Mouse (Mus musculus) midbrain, embryonic 11.5 days (tissue): ENCODE data around the gene Ccr7. TPM values are rescaled to one million over a fixed set of nuclear protein-coding genes. Genes with fewer than 3 reads are reported as not detected.

Experiments
- ATAC-seq: fragments of 200-750 bp; cut with Nextera tagmentation; 2 replicates; pipeline ENCODE4 v1.8.0; 2017; ENCODE audit warnings: moderate TSS enrichment, moderate library complexity; ENCODE audit not compliant: low FRiP score
- DNase-seq: peaks from one replicate; pipeline ENCODE4 v3.0.0; 2015; ENCODE audit warnings: low spot score; ENCODE audit errors: missing footprints
- H3K27ac ChIP-seq: fragments of 300-500 bp; sonication (generic); 2 replicates; pipeline ENCODE4 v1.5.1; 2014; ENCODE audit warnings: low read depth, low read length
- H3K27me3 ChIP-seq: fragments of 300-500 bp; sonication (generic); 2 replicates; pipeline ENCODE4 v1.6.1; 2014; ENCODE audit warnings: mild to moderate bottlenecking, low read length, moderate library complexity, mixed read lengths; ENCODE audit not compliant: control insufficient read depth, insufficient read depth
- H3K36me3 ChIP-seq: fragments of 300-500 bp; sonication (generic); 2 replicates; pipeline ENCODE4 v1.6.1; 2014; ENCODE audit warnings: mild to moderate bottlenecking, low read length, moderate library complexity, mixed read lengths; ENCODE audit not compliant: control insufficient read depth, insufficient read depth
- H3K4me1 ChIP-seq: fragments of 300-500 bp; sonication (generic); 2 replicates; pipeline ENCODE4 v1.6.1; 2014; ENCODE audit warnings: low read length; ENCODE audit not compliant: control insufficient read depth, insufficient read depth
- H3K4me2 ChIP-seq: fragments of 300-500 bp; sonication (generic); 2 replicates; pipeline ENCODE4 v1.6.1; 2014; ENCODE audit warnings: mild to moderate bottlenecking, moderate library complexity
- H3K4me3 ChIP-seq: fragments of 300-500 bp; sonication (generic); 2 replicates; pipeline ENCODE4 v1.5.1; 2014; ENCODE audit warnings: low read depth, low read length
- H3K9ac ChIP-seq: fragments of 300-500 bp; sonication (generic); 2 replicates; pipeline ENCODE4 v1.6.1; 2014; ENCODE audit warnings: low read length
- H3K9me3 ChIP-seq: fragments of 300-500 bp; sonication (generic); 2 replicates; pipeline ENCODE4 v1.6.1; 2016; ENCODE audit warnings: low read length; ENCODE audit not compliant: control insufficient read depth
- WGBS: fragments of 180-500 bp; shearing (Covaris S2); extraction: QIAGEN DNeasy Blood & Tissue Kit; methylation state at CpG from one replicate; pipeline ENCODE4 v1.1.7; 2014; 5-methylcytosine and 5-hydroxymethylcytosine counted together
- polyA plus RNA-seq: library from polyadenylated mRNA; unstranded; fragments of >200 nt; fragmentation: Nextera tagmentation; extraction: Ambion mirVana; gene quantifications from 2 replicates; pipeline ENCODE4 v1.2.1, GENCODE M21; 2014

Ccr7 gene
- polyA plus RNA-seq, 1 experiment from 2014 or later = not detected

DNA sequence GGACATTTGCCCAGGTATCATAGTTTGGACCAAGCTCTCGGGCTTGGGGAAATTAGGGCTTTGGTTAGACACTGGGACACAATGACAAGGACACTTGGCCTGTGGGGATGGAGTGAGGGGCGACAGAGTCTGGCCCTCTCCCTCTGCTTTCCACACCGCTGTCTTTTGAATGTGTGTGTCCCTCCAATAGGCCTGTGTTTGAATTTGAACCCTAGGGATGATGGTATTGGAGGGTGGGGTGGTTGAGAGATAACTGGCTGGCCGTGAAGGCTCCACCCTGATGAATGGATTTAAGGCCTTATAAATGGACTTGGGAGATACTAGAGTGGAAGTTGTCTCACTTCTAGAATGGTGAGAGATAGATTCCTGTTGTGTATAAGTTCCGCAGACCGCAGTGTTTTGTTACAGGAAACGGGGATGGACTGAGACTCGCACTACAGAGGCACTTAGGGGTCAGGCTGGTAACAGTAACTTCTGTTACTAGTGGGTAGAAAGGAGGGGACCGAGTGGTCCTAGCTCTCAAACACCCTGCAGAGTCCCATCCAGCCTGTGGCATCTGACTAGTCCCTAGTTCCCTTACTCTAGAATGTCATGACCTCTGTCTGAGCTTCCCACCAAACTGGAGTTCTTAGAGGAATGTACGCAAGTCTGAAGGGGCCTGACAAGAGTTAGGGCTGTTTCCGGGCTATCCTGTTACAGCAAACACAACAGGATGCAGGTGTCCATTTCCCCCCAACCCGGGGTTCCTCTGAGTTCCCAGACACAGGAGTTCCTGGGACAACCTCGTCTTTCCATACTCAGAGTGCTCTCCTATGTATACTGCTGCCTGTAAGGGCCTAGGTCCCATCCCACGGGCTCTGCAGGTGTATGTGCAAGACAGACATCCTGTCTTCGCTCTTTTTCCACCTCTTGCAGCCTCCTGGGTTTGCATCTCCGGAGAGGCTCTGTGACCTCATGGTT lies 11.5 kb downstream of the Ccr7 start:
- Histone ChIP-seq H3K4me2 (no peak overlapping the region), H3K9ac (no peak overlapping the region), H3K36me3 (no peaks in the 10 kb centered on the region), H3K4me1 (peaks cover 8% of the 10 kb centered on the region), H3K27me3 (no peaks in the 10 kb centered on the region), H3K9me3 (no peaks in the 10 kb centered on the region), H3K4me3 (no peak overlapping the region), H3K27ac (no peak overlapping the region)
- DNase-seq (peak; percentile 77), ATAC-seq (no peak)
- WGBS = 84% methylated on average over 16 of the region's 16 CpGs

DNA sequence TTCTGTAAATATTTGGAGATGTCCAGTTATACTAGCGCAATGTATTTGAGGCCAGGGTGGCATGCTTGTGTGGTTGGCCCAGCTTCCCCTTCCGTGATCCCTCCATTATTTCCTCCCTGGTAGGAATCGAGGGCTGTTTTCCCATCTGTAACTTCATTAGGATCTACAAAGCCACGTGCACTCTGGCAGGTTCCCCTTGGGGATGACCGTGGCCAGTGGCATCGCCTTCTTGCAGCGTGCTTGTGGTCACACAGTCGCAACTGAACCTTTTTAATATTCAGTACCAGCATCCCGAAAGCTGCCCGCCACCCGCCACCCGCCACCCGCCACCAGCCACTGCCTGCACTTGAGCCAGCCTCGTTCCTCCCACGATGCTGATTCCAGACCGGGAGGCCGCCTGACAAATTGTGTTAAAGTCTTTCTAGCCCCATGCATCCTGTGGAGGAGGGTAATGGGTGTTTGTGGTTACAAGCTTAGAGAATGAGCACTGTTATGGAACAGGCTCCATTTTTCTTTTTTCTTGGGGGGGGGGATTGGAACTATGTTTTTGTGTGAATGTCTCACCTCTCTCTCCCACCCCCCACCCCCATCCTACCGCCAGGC lies 12.3 kb downstream of the Ccr7 start:
- 73% methylated on average over 18 of the region's 18 CpGs for WGBS
- Histone ChIP-seq H3K4me1 (peaks cover 4% of the 10 kb centered on the region), H3K4me3 (no peak overlapping the region), H3K36me3 (no peaks in the 10 kb centered on the region), H3K4me2 (no peak overlapping the region), H3K27me3 (no peaks in the 10 kb centered on the region), H3K27ac (no peak overlapping the region), H3K9ac (no peak overlapping the region), H3K9me3 (no peaks in the 10 kb centered on the region)
- DNase-seq (peak; percentile 17), ATAC-seq (no peak)

DNA sequence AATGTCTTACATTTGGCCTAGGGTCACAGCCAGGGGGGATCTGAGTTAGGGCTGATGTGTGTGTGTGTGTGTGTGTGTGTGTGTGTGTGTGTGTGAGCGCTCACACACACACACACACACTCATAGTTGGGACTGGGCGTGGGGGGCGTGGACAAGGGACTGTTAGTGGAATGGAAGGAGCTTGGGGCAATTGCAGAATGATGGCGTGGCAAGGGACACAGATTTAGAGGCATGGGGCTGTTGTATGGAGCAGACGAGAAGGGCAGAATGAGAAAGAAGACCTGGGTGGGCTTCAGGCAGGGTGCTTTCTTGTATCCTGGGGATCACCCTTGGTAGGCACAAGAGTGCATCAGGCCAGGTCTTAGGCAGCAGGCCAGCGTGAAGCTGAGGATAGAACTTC lies 12.8 kb downstream of the Ccr7 start:
- Histone ChIP-seq H3K36me3 (no peaks in the 10 kb centered on the region), H3K4me3 (no peak overlapping the region), H3K27ac (no peak overlapping the region), H3K27me3 (no peaks in the 10 kb centered on the region), H3K4me1 (no peaks in the 10 kb centered on the region; the same call in 1 of the 2 replicates), H3K9ac (no peak overlapping the region), H3K9me3 (no peaks in the 10 kb centered on the region), H3K4me2 (no peak overlapping the region)
- WGBS = 83% methylated on average over 6 of the region's 6 CpGs
- peak; percentile 78 for DNase-seq
- no peak for ATAC-seq

DNA sequence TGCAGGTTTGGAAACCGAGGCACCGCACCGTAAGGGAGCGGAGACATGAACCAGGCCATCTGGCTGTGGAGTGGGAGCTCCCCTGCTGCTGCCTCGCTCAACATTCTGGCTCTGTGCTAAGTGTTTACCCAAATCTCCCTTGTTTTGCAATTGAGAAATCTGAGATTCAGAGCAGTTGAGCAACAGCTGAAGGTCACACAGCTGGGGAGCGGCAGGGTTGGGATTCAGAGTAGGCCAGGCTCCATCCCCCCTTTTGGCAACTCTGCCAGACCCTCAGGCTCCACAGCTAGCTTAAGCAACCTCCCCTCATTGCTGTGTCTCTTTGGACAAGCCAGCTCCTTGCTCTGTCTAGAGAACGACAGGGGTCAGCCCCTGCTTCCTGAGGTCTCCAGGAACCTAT lies 13.3 kb downstream of the Ccr7 start:
- H3K27me3 ChIP-seq = no peaks in the 10 kb centered on the region
- no peak overlapping the region for H3K9ac ChIP-seq
- H3K4me2 ChIP-seq = no peak overlapping the region
- 70% methylated on average over 7 of the region's 7 CpGs for WGBS
- H3K4me1 ChIP-seq = no peaks in the 10 kb centered on the region
- no peaks in the 10 kb centered on the region for H3K9me3 ChIP-seq
- peak; percentile 81 for DNase-seq
- H3K4me3 ChIP-seq = no peak overlapping the region
- no peaks in the 10 kb centered on the region for H3K36me3 ChIP-seq
- ATAC-seq = no peak
- H3K27ac ChIP-seq = no peak overlapping the region

DNA sequence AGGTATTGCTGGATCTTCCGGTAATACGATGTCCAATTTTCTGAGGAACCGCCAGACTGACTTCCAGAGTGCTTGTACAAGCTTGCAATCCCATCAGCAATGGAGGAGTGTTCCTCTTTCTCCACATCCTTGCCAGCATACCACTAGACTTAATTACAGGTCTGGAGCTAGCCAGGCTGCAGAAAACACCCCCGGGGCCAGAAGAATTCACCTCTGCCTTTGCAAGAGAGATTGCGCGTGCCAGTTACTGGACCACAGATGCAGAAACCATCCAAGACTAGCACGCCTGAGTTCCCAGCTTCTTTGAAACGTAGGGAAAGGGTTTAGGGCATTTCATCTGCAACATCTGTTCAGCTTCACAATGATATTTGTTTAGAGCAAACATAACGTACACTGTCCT lies 15.9 kb downstream of the Ccr7 start:
- no peaks in the 10 kb centered on the region for H3K9me3 ChIP-seq
- WGBS = 86% methylated on average over 9 of the region's 9 CpGs
- ATAC-seq (no peak), DNase-seq (peak; percentile 78)
- H3K36me3 ChIP-seq = no peaks in the 10 kb centered on the region
- H3K4me3 ChIP-seq = no peak overlapping the region
- H3K27me3 ChIP-seq = no peaks in the 10 kb centered on the region
- 0 out of 2 replicates have a peak, but pooled peaks cover 2% of the 10 kb centered on the region for H3K4me1 ChIP-seq
- H3K4me2 ChIP-seq = no peak overlapping the region
- H3K9ac ChIP-seq = no peak overlapping the region
- no peak overlapping the region for H3K27ac ChIP-seq

DNA sequence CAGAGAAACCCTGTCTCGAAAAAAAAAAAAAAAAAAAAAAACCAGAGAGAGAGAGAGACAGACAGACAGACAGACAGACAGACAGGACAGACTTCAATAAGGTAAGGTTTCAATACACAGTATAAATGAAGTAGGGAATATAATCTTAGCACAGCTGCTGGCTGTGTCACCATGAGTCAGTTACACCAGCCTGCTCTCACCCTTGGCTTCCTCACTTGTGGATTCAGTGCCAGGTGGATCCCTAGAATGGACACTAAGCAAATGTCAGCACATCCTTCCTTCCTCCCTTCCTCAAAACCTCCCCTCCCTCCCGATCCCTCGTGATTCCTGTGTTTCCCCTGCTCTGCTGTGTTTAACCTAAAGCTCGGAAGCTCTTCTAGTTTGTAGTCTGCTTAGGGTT lies 17.5 kb downstream of the Ccr7 start:
- DNase-seq (no peak), ATAC-seq (no peak)
- Histone ChIP-seq H3K4me1 (peaks cover 6% of the 10 kb centered on the region), H3K9me3 (no peaks in the 10 kb centered on the region), H3K4me3 (no peak overlapping the region), H3K9ac (no peak overlapping the region), H3K27me3 (no peaks in the 10 kb centered on the region), H3K27ac (no peak overlapping the region), H3K36me3 (no peaks in the 10 kb centered on the region), H3K4me2 (no peak overlapping the region)
- WGBS = 81% methylated on average over 4 of the region's 4 CpGs

DNA sequence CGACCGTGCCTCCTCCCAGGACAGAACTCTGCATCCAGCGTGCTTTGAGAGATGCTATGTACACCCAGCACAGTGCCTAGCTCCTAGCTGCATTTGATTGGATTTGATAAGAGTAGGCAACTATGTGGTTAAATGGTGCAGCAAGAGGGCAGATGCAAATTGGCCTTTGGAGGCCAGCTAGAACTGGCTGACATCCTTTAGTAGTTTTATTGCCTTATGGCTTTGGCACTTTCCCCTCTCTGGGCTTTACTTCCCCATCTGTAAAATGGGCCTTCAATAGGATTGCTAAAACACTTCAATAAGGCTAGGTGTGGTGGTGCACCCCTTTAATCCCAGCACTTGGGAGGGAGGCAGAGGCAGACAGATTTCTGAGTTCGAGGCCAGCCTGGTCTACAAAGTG lies 17.9 kb downstream of the Ccr7 start:
- WGBS = 55% methylated on average over 4 of the region's 4 CpGs

DNA sequence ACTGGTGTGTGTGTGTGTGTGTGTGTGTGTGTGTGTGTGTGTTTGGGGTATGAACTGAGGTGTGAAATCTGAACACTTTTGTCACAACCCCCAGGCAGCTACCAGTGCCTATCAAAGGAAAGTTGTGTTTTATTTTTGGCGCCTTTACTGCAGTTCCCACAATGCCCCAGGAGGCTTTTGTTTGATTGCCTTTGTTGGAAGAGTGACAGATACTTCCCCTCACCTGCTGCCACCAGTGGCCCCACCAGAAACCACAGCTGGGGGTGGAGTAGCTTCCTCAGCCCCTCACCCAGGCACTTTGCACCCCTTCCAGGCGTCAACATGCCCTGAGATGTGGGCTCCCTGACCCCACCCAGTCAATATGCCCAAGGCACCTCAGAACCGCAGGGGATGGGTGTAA lies 18.5 kb downstream of the Ccr7 start:
- Histone ChIP-seq H3K27me3 (no peaks in the 10 kb centered on the region), H3K9ac (no peak overlapping the region), H3K4me1 (peaks cover 16% of the 10 kb centered on the region), H3K9me3 (no peaks in the 10 kb centered on the region), H3K36me3 (no peaks in the 10 kb centered on the region), H3K27ac (no peak overlapping the region), H3K4me2 (no peak overlapping the region), H3K4me3 (no peak overlapping the region)
- DNase-seq = peak; percentile 81
- no peak for ATAC-seq
- 60% methylated on average over 3 of the region's 3 CpGs for WGBS

More for the DNA sequence above, 17.9 kb downstream of the Ccr7 start:
- Histone ChIP-seq H3K27ac (no peak overlapping the region), H3K27me3 (no peaks in the 10 kb centered on the region), H3K4me1 (peaks cover 10% of the 10 kb centered on the region), H3K4me3 (no peak overlapping the region), H3K9ac (no peak overlapping the region), H3K36me3 (no peaks in the 10 kb centered on the region), H3K4me2 (no peak overlapping the region), H3K9me3 (no peaks in the 10 kb centered on the region)
- DNase-seq (peak; percentile 81), ATAC-seq (no peak)

DNA sequence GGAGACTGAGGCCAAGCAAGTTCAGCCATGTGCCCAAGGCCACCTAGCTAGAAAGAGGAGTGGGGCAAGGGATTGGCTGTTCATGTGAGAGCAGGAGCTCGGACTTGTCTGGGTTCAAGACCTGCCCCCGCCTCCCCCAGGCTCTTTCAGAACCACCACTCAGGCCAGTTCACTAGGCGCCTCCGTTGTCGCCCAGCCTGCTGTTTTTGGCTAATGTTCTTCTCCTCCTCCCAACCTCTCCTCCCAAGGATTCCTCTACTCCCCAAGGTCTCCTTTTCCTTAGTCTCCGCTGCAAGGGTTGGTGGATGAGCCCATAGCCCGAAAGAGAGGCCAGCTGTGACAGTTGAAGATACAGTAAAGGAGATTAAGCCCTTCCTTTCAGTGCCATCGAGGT lies 19.8 kb downstream of the Ccr7 start:
- Histone ChIP-seq H3K27me3 (no peaks in the 10 kb centered on the region), H3K4me2 (no peak overlapping the region), H3K36me3 (no peaks in the 10 kb centered on the region), H3K4me3 (no peak overlapping the region), H3K9ac (no peak overlapping the region), H3K9me3 (no peaks in the 10 kb centered on the region), H3K4me1 (peaks cover 16% of the 10 kb centered on the region), H3K27ac (no peak overlapping the region)
- peak; percentile 78 for DNase-seq
- ATAC-seq = no peak
- 67% methylated on average over 8 of the region's 8 CpGs for WGBS
